Mouse (Mus musculus): Measurements from ENCODE around the gene Fbxw2. TPM values are rescaled to one million over a fixed set of nuclear protein-coding genes. Genes with fewer than 3 reads are reported as not detected.

Gene Fbxw2
- polyA plus RNA-seq (2014; fragmentation: Illumina TruSeq; extraction: RNeasy Lipid Tissue Mini Kit (QIAGEN cat#74804); ENCODE audit: insufficient read depth, low read depth, low replicate concordance): 62.3 TPM

DNA sequence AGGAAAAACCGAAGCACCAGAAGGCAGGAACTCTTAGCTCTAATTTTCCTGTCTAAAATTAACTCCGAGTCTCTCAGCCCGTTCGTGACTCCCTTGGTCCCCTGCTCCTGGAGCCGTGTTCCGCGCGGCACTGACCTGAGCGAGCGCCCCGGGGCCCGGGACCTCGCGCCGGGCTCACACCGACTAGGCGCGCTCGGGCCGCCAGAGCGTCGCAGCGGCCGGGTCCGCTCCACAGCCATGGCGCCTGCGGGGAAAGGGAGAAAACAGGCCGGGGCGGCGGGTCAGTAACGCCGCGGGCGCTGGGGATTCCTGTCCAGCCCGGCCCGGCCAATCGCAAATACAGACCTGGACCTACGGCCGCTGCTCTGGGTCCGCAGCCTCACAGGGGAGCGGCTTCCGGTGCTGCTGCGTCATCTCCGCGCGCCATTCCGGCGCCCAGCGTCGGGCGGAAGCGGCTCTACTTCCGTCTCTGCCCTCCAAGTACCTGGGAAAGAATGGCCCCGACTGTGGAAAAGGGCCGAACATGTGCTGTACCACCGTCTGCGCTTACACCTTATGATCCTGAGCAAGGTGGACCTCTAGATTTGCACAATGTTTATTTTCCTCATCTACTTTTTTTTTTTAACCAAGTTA is at the start of gene Fbxw2:
TSS of gene Fbxw2 (minus strand) at position 485 of the 633 bp plus-strand sequence.

DNA sequence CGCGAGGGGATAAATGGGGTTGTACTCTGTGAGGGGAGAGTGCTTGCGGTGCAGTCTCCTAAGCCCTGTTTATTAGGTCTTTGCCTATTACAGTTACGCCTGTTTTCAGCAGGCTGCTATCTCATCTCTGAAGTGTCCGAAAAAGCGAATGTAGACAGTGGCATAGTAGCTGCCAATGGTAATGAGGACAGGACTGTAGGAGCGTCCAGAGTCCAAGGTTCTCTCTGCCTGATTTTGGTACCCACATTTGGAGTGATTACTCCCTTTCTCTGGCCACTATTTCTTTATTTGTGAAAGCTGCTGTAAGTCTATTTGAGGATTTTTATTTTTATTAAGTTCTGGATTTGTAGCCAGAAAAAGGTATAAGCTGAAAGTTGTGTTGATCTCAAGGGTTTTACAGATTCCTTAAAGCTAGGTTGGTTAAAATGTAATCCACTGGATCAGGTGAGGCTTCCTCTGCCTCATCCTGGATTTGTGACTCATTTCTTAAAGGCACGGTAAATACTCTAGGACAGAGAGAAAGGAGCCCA is 48.8 kb upstream of the Fbxw2 start, which contains the start of gene Psmd5:
TSS of gene Psmd5 (minus strand) at position 153 of the 530 bp plus-strand sequence.

DNA sequence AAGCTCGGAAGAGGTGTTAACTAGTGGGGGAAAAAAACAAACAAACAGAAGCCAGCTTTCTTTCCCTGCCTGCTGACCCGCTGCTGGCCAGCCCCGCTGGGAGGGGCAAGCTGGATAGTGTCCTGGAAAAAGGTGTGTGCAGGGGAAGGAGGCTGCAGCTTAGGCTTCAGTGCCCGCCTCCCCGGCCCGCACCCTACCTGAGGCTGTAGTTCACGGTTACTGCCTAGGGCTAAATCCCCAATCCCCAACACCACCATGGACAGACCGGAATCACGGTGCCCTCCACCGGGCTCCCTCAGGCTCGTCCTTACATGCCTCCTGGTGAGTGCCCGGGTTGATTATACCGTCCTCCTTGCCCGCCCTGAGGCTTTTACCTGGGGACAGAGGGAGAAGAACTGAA is 48.2 kb upstream of the Fbxw2 start, which contains the start of gene Cutal:
TSS of gene Cutal (plus strand) at position 126 of the 400 bp plus-strand sequence.

DNA sequence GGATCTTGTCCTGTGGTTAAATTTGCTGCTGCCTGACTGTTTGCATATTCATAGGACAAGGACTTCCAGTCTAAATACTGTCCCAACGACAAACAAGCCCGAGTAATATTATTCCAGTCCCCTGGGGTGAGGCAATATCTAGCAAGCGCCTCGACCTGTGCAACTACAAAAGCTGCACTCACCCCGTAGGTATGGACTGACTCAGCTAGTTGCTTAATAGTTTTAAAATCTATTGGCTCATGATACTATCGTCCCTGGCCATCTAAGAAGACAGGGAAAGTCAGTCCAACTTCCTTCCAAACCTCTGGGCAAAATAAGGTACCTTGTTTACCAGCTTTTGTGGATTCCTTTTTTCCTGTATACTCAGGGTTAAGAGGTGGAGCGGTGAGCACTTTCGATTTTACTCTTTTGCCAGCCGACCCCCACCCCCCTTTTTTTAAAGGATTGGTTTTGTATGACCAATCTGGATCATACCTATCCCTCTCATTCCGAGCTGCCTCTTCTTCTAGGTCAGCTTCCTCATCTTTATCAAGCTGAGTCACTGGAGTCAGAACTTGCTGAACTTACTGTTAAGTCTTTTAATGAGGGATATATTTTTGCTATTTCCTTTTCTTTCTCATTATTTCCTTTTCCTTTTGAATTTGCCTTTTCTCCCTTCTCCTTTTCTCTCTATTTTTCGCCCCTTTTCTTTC is 6.8 kb upstream of the Fbxw2 start, which contains the start of gene Gm34653:
TSS of gene Gm34653 (plus strand) at position 242 of the 692 bp plus-strand sequence.

DNA sequence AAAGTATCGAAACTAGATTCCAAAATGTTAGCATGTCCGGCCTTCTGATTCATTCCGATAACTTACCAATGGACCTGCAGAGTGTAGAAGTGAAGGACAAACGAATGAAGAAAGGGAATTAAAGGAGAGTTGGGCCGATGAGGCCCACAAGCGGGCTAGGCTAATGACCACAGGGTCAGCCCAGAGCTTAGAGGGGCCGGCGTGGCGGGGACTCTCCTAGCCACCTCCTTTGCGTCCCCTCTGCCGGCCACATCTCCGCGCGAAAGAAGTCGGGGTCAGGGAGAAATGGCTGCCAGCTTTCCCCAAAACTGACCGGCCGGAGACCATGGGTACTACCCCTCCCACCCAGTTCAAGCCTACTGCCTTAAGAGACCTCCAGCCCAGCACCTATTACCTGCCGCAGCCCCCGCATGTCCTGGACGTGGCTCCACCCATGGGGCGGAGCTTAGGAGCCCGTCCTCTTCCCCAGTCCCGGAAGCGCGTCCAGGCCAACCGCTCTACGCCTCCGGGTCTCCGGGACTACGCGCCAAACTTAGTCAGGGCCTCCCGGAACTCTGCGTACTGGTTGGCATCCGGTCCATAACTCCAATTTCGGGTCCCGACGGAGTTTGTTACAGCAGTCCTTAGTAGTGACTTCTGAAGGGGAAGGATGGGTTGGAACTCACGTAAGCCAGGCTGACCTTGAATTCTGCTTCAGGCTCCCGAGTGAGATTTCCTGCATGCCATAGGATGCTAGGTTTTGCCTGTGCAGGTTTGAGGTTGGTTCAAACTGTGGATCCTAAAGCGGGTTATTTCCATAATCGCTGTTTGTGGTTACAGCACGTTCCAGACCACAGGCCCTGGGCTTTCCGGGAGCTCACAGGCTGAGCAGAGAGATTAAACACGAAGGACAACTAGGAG is 26.5 kb downstream of the Fbxw2 start, which contains the start of gene Rabepk:
TSS of gene Rabepk (minus strand) at position 556 of the 900 bp plus-strand sequence.

DNA sequence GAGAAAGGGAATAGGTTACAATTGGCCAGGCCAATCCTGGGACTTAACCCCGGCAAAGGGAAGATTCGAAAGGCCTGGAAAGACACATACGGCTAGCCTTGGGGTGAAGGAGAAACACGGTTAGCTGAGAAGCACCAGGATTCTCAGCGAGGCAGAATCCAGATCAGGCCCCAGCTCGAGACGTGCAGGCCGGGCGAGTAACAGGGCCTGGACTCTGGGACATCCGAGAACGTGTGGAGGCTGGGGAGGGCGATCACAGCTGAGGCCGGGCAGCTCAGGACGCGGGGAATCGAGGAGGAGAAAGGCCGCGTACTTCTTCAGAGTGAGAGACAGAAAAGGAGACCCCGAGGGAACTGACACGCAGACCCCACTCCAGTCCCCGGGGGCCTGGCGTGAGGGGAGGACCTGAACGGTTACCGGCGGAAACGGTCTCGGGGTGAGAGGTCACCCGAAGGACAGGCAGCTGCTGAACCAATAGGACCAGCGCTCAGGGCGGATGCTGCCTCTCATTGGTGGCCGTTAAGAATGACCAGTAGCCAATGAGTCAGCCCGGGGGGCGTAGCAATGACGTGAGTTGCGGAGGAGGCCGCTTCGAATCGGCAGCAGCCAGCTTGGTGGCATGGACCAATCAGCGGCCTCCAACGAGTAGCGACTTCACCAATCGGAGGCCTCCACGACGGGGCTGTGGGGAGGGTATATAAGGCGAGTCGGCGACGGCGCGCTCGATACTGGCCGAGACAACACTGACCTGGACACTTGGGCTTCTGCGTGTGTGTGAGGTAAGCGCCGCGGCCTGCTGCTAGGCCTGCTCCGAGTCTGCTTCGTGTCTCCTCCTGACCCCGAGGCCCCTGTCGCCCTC is 54.5 kb downstream of the Fbxw2 start, which contains the start of gene Hspa5:
TSS of gene Hspa5 (plus strand) at position 603 of the 859 bp plus-strand sequence.

DNA sequence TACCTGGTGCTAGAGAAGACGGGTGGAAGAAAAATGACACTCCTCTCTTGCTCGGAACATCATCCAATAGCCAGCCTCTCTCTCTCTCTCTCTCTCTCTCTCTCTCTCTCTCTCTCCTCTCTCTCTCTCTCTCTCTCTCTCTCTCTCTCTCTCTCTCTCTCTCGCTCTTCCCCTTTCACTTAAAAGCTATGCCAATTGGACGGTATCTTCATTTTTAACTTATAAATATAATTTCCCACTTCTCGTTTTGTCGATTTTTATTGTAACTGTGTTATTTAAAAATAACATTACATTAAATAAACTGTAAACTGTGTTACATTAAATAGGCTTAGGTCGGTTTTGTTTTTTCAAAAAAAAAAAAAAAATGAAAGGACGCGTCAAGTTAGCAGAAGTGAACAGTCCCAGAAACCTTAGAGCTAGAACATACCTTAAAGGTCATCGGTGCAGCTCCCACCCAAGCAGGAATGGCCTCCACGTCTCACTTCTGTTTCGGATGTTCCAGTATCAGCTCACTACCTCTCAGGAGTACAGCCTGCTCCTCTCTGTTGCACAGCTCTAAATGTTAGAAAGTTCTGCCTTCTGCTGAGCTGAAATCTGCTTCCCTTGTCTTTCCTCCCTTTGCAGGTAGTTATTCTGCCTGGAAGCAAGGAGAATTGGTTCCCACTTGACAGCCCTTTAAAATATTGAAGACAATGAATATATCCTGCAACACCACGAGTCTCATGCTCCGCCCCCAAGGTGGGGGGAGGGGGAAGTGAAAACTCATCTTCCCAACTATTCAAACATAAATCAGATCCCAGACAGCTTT is 71.4 kb downstream of the Fbxw2 start, which contains the start of gene Gapvd1:
TSS of gene Gapvd1 (minus strand) at position 682 of the 808 bp plus-strand sequence.

Other genes starting within 250 kb of the Fbxw2 start
- 17.1 TPM for gene Gapvd1, start 71.1 kb downstream of the Fbxw2 start, polyA plus RNA-seq (2014; fragmentation: Illumina TruSeq; extraction: RNeasy Lipid Tissue Mini Kit (QIAGEN cat#74804); ENCODE audit: insufficient read depth, low read depth, low replicate concordance)
- 347 TPM for gene Hspa5, start 54.3 kb downstream of the Fbxw2 start, polyA plus RNA-seq (2014; fragmentation: Illumina TruSeq; extraction: RNeasy Lipid Tissue Mini Kit (QIAGEN cat#74804); ENCODE audit: insufficient read depth, low read depth, low replicate concordance)
- gene Rabepk, start 26.4 kb downstream of the Fbxw2 start, polyA plus RNA-seq (2014; fragmentation: Illumina TruSeq; extraction: RNeasy Lipid Tissue Mini Kit (QIAGEN cat#74804); ENCODE audit: insufficient read depth, low read depth, low replicate concordance): 16.4 TPM
- gene Gm34653, start 6.7 kb upstream of the Fbxw2 start, polyA plus RNA-seq (2014; fragmentation: Illumina TruSeq; extraction: RNeasy Lipid Tissue Mini Kit (QIAGEN cat#74804); ENCODE audit: insufficient read depth, low read depth, low replicate concordance): not detected
- gene Cutal, start 48.1 kb upstream of the Fbxw2 start, polyA plus RNA-seq (2014; fragmentation: Illumina TruSeq; extraction: RNeasy Lipid Tissue Mini Kit (QIAGEN cat#74804); ENCODE audit: insufficient read depth, low read depth, low replicate concordance): 8.1 TPM
- 32.4 TPM for gene Psmd5, start 48.7 kb upstream of the Fbxw2 start, polyA plus RNA-seq (2014; fragmentation: Illumina TruSeq; extraction: RNeasy Lipid Tissue Mini Kit (QIAGEN cat#74804); ENCODE audit: insufficient read depth, low read depth, low replicate concordance)
- gene Phf19, start 87.7 kb upstream of the Fbxw2 start, polyA plus RNA-seq (2014; fragmentation: Illumina TruSeq; extraction: RNeasy Lipid Tissue Mini Kit (QIAGEN cat#74804); ENCODE audit: insufficient read depth, low read depth, low replicate concordance): 0.84 TPM
- 39.9 TPM for gene Traf1, start 135.5 kb upstream of the Fbxw2 start, polyA plus RNA-seq (2014; fragmentation: Illumina TruSeq; extraction: RNeasy Lipid Tissue Mini Kit (QIAGEN cat#74804); ENCODE audit: insufficient read depth, low read depth, low replicate concordance)
- gene Hc, start 235.1 kb upstream of the Fbxw2 start, polyA plus RNA-seq (2014; fragmentation: Illumina TruSeq; extraction: RNeasy Lipid Tissue Mini Kit (QIAGEN cat#74804); ENCODE audit: insufficient read depth, low read depth, low replicate concordance): 164 TPM